Mouse (Mus musculus): ENCODE data around the gene Npnt. TPM values are rescaled to one million over a fixed set of nuclear protein-coding genes. Genes with fewer than 3 reads are reported as not detected.
A peak's percentile ranks its signal among the peaks of the same experiment; 100 is the strongest.

Gene Npnt
- polyA plus RNA-seq, 1 experiment from 2014 or later, result 98.3 TPM

GRCm38 (mm10) chr3:132866984-132867383, 83.1 kb downstream of the Npnt start:
- no peak for ATAC-seq (ENCODE audit: borderline replicate concordance, extremely low read depth, low FRiP score, low TSS enrichment)
- Histone ChIP-seq H3K27ac (no peak overlapping the region), H3K36me3 (no peaks in the 10 kb centered on the region), H3K4me2 (no peak overlapping the region), H3K9me3 (no peaks in the 10 kb centered on the region), H3K9ac (no peak overlapping the region), H3K4me3 (no peak overlapping the region), H3K4me1 (0 out of 2 replicates have a peak, but pooled peaks cover 3% of the 10 kb centered on the region), H3K27me3 (0 out of 2 replicates have a peak, but pooled peaks cover 3% of the 10 kb centered on the region)
- WGBS, result 79% methylated on average over 3 of the region's 3 CpGs

- Histone ChIP-seq H3K9ac (no peak overlapping the region), H3K4me2 (no peak overlapping the region), H3K36me3 (no peaks in the 10 kb centered on the region), H3K27me3 (0 out of 2 replicates have a peak, but pooled peaks cover 3% of the 10 kb centered on the region), H3K27ac (no peak overlapping the region), H3K4me1 (no peaks in the 10 kb centered on the region), H3K9me3 (no peaks in the 10 kb centered on the region), H3K4me3 (no peak overlapping the region)
- WGBS, result 78% methylated on average over 4 of the region's 4 CpGs
- no peak for ATAC-seq (ENCODE audit: borderline replicate concordance, extremely low read depth, low FRiP score, low TSS enrichment)
Measured at GRCm38 (mm10) chr3:132865596-132865995, 84.5 kb downstream of the Npnt start.

GRCm38 (mm10) chr3:132864986-132865385, 85.1 kb downstream of the Npnt start:
- no peaks in the 10 kb centered on the region for H3K9me3 ChIP-seq
- 84% methylated on average over 8 of the region's 8 CpGs for WGBS
- ATAC-seq (ENCODE audit: borderline replicate concordance, extremely low read depth, low FRiP score, low TSS enrichment), result no peak

GRCm38 (mm10) chr3:132864329-132864919, 85.7 kb downstream of the Npnt start:
- H3K36me3 ChIP-seq, result no peaks in the 10 kb centered on the region
- no peak overlapping the region for H3K4me2 ChIP-seq
- peaks cover 8% of the 10 kb centered on the region for H3K4me1 ChIP-seq
- H3K4me3 ChIP-seq, result no peak overlapping the region
- H3K27me3 ChIP-seq, result 0 out of 2 replicates have a peak, but pooled peaks cover 3% of the 10 kb centered on the region
- no peaks in the 10 kb centered on the region for H3K9me3 ChIP-seq
- H3K9ac ChIP-seq, result no peak overlapping the region
- H3K27ac ChIP-seq, result no peak overlapping the region
- 62% methylated on average over 14 of the region's 14 CpGs for WGBS
- ATAC-seq (ENCODE audit: borderline replicate concordance, extremely low read depth, low FRiP score, low TSS enrichment), result 0 out of 2 replicates have a peak, but pooled peaks have one; percentile 7

More at GRCm38 (mm10) chr3:132864986-132865385, 85.1 kb downstream of the Npnt start:
- no peak overlapping the region for H3K4me3 ChIP-seq
- peaks cover 3% of the 10 kb centered on the region; the same call in 1 of the 2 replicates for H3K4me1 ChIP-seq
- H3K36me3 ChIP-seq, result no peaks in the 10 kb centered on the region
- 0 out of 2 replicates have a peak, but pooled peaks cover 3% of the 10 kb centered on the region for H3K27me3 ChIP-seq
- no peak overlapping the region for H3K9ac ChIP-seq
- no peak overlapping the region for H3K4me2 ChIP-seq
- no peak overlapping the region for H3K27ac ChIP-seq

GRCm38 (mm10) chr3:132863843-132864242, 86.2 kb downstream of the Npnt start:
- no peak for ATAC-seq (ENCODE audit: borderline replicate concordance, extremely low read depth, low FRiP score, low TSS enrichment)
- H3K27ac ChIP-seq, result no peak overlapping the region

GRCm38 (mm10) chr3:132860796-132861195, 89.3 kb downstream of the Npnt start:
- H3K4me1 ChIP-seq, result peaks cover 23% of the 10 kb centered on the region
- WGBS, result 52% methylated on average over 8 of the region's 8 CpGs
- H3K4me3 ChIP-seq, result no peak overlapping the region
- no peak overlapping the region for H3K4me2 ChIP-seq
- H3K36me3 ChIP-seq, result no peaks in the 10 kb centered on the region
- ATAC-seq (ENCODE audit: borderline replicate concordance, extremely low read depth, low FRiP score, low TSS enrichment), result no peak
- no peak overlapping the region for H3K27ac ChIP-seq
- 0 out of 2 replicates have a peak, but pooled peaks cover 3% of the 10 kb centered on the region for H3K27me3 ChIP-seq
- H3K9ac ChIP-seq, result no peak overlapping the region
- no peaks in the 10 kb centered on the region for H3K9me3 ChIP-seq

More at GRCm38 (mm10) chr3:132863843-132864242, 86.2 kb downstream of the Npnt start:
- Histone ChIP-seq H3K4me3 (no peak overlapping the region), H3K27me3 (0 out of 2 replicates have a peak, but pooled peaks cover 3% of the 10 kb centered on the region), H3K9ac (no peak overlapping the region), H3K4me1 (peaks cover 13% of the 10 kb centered on the region), H3K36me3 (no peaks in the 10 kb centered on the region), H3K9me3 (no peaks in the 10 kb centered on the region), H3K4me2 (no peak overlapping the region)
- 60% methylated on average over 13 of the region's 13 CpGs for WGBS

GRCm38 (mm10) chr3:132859573-132859972, 90.5 kb downstream of the Npnt start:
- H3K9ac ChIP-seq, result no peak overlapping the region
- H3K4me3 ChIP-seq, result no peak overlapping the region
- WGBS, result 74% methylated on average over 7 of the region's 7 CpGs
- H3K4me2 ChIP-seq, result no peak overlapping the region
- H3K9me3 ChIP-seq, result no peaks in the 10 kb centered on the region
- peaks cover 23% of the 10 kb centered on the region for H3K4me1 ChIP-seq
- no peaks in the 10 kb centered on the region for H3K36me3 ChIP-seq
- H3K27ac ChIP-seq, result no peak overlapping the region
- 0 out of 2 replicates have a peak, but pooled peaks cover 3% of the 10 kb centered on the region for H3K27me3 ChIP-seq
- no peak for ATAC-seq (ENCODE audit: borderline replicate concordance, extremely low read depth, low FRiP score, low TSS enrichment)

- H3K4me2 ChIP-seq, result no peak overlapping the region
- peak; percentile 76 for ATAC-seq (ENCODE audit: borderline replicate concordance, extremely low read depth, low FRiP score, low TSS enrichment)
- 0 out of 2 replicates have a peak, but pooled peaks cover 3% of the 10 kb centered on the region for H3K27me3 ChIP-seq
- no peak overlapping the region for H3K4me3 ChIP-seq
- no peaks in the 10 kb centered on the region for H3K36me3 ChIP-seq
- H3K27ac ChIP-seq, result no peak overlapping the region
- no peaks in the 10 kb centered on the region for H3K9me3 ChIP-seq
- H3K9ac ChIP-seq, result no peak overlapping the region
- H3K4me1 ChIP-seq, result peaks cover 23% of the 10 kb centered on the region
- WGBS, result 35% methylated on average over 11 of the region's 11 CpGs
Measured at GRCm38 (mm10) chr3:132858849-132859248, 91.2 kb downstream of the Npnt start.

- Histone ChIP-seq H3K4me3 (no peak overlapping the region), H3K27ac (no peak overlapping the region), H3K4me2 (no peak overlapping the region), H3K9me3 (no peaks in the 10 kb centered on the region), H3K9ac (no peak overlapping the region), H3K36me3 (no peaks in the 10 kb centered on the region), H3K27me3 (no peaks in the 10 kb centered on the region), H3K4me1 (peaks cover 40% of the 10 kb centered on the region)
- 36% methylated on average over 6 of the region's 6 CpGs for WGBS
- ATAC-seq (ENCODE audit: borderline replicate concordance, extremely low read depth, low FRiP score, low TSS enrichment), result no peak
Measured at GRCm38 (mm10) chr3:132856651-132857050, 93.4 kb downstream of the Npnt start.

GRCm38 (mm10) chr3:132855458-132856212, 94.5 kb downstream of the Npnt start:
- 53% methylated on average over 9 of the region's 9 CpGs for WGBS
- peak; percentile 15; the same call in 1 of the 2 replicates for ATAC-seq (ENCODE audit: borderline replicate concordance, extremely low read depth, low FRiP score, low TSS enrichment)

GRCm38 (mm10) chr3:132854271-132854670, 95.8 kb downstream of the Npnt start:
- no peak overlapping the region for H3K4me3 ChIP-seq
- peaks cover 35% of the 10 kb centered on the region for H3K4me1 ChIP-seq
- no peaks in the 10 kb centered on the region for H3K9me3 ChIP-seq
- no peak overlapping the region for H3K27ac ChIP-seq
- no peaks in the 10 kb centered on the region for H3K36me3 ChIP-seq
- no peak for ATAC-seq (ENCODE audit: borderline replicate concordance, extremely low read depth, low FRiP score, low TSS enrichment)
- no peak overlapping the region for H3K9ac ChIP-seq
- 83% methylated on average over 9 of the region's 9 CpGs for WGBS
- no peak overlapping the region for H3K4me2 ChIP-seq
- no peaks in the 10 kb centered on the region for H3K27me3 ChIP-seq

More at GRCm38 (mm10) chr3:132855458-132856212, 94.5 kb downstream of the Npnt start:
- no peak overlapping the region for H3K4me2 ChIP-seq
- no peaks in the 10 kb centered on the region for H3K36me3 ChIP-seq
- H3K27me3 ChIP-seq, result no peaks in the 10 kb centered on the region
- H3K9me3 ChIP-seq, result no peaks in the 10 kb centered on the region
- no peak overlapping the region for H3K9ac ChIP-seq
- H3K4me1 ChIP-seq, result peaks cover 45% of the 10 kb centered on the region
- no peak overlapping the region for H3K27ac ChIP-seq
- H3K4me3 ChIP-seq, result no peak overlapping the region
